Mouse (Mus musculus) intestine, embryonic 14.5 days (tissue): ENCODE results near the gene Sart3. TPM values are rescaled to one million over a fixed set of nuclear protein-coding genes. Genes with fewer than 3 reads are reported as not detected.
A peak's percentile ranks its signal among the peaks of the same experiment; 100 is the strongest.

Experiments used
- ATAC-seq: fragments of 200-750 bp; cut with Nextera tagmentation; replicated peaks from 2 replicates; pipeline ENCODE4 v1.8.0; 2017; ENCODE audit warnings: low read depth, moderate number of reproducible peaks, moderate TSS enrichment, moderate library complexity; ENCODE audit not compliant: low FRiP score, low TSS enrichment
- DNase-seq: peaks from one replicate; pipeline ENCODE4 v3.0.0-alpha.2; 2018; ENCODE audit warnings: low spot score
- H3K27ac ChIP-seq: fragments of 300-500 bp; sonication (generic); 2 replicates; pipeline ENCODE4 v1.5.1; 2014; ENCODE audit warnings: low read depth, mild to moderate bottlenecking, control low read depth
- H3K27me3 ChIP-seq: fragments of 300-500 bp; sonication (generic); replicated peaks from 2 replicates; pipeline ENCODE4 v1.6.1; 2014; ENCODE audit warnings: low read length, control low read depth; ENCODE audit not compliant: control insufficient read depth, insufficient read depth
- H3K36me3 ChIP-seq: fragments of 300-500 bp; sonication (generic); 2 replicates; pipeline ENCODE4 v1.6.1; 2014; ENCODE audit warnings: low read length, control low read depth; ENCODE audit not compliant: control insufficient read depth, insufficient read depth
- H3K4me1 ChIP-seq: fragments of 300-500 bp; sonication (generic); replicated peaks from 2 replicates; pipeline ENCODE4 v1.6.1; 2014; ENCODE audit warnings: low read length, control low read depth, mixed read lengths; ENCODE audit not compliant: control insufficient read depth, insufficient read depth
- H3K4me2 ChIP-seq: fragments of 300-500 bp; sonication (generic); 2 replicates; pipeline ENCODE4 v1.6.1; 2014; ENCODE audit warnings: low read length
- H3K4me3 ChIP-seq: fragments of 300-500 bp; sonication (generic); 2 replicates; pipeline ENCODE4 v1.5.1; 2014; ENCODE audit warnings: low read depth, low read length, control low read depth, mixed read lengths
- H3K9ac ChIP-seq: fragments of 300-500 bp; sonication (generic); 2 replicates; pipeline ENCODE4 v1.6.1; 2014; ENCODE audit warnings: mild to moderate bottlenecking, low read length
- H3K9me3 ChIP-seq: fragments of 300-500 bp; sonication (generic); 2 replicates; pipeline ENCODE4 v1.6.1; 2016; ENCODE audit warnings: low read length, control low read depth; ENCODE audit not compliant: control insufficient read depth
- WGBS: fragments of 180-500 bp; shearing (Covaris S2); extraction: QIAGEN DNeasy Blood & Tissue Kit; methylation state at CpG from one replicate; pipeline ENCODE4 v1.1.7; 2014; 5-methylcytosine and 5-hydroxymethylcytosine counted together
- polyA plus RNA-seq: library from polyadenylated mRNA; unstranded; fragments of >200 nt; fragmentation: Nextera tagmentation; extraction: Ambion mirVana; gene quantifications from 2 replicates; pipeline ENCODE4 v1.2.1, GENCODE M21; 2014

Sart3 gene
- polyA plus RNA-seq, 1 experiment from 2014 or later = 46.3 TPM

DNA sequence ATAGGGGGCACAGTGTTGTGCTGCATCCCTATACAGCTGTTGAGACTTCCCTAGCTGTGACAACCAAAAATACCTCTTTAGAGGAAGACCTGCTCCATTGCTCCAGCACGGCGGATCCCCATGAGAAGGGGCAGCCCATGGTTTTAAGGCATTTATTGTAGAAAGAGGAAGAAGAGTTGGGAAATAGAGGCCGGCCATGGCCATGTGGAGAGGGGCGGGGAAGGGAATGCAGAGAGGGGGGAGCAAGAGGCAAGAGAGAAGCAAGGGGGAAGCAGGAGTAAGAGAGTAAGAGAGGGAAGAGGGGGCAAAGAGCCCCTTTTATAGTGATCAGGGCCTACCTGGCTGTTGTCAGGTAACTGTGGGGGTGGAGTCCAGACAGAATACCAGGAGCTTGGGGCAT lies 37.8 kb upstream of the Sart3 start:
- 92% methylated on average over 4 of the region's 4 CpGs for WGBS
- Histone ChIP-seq H3K9me3 (peaks cover 7% of the 10 kb centered on the region; the same call in 1 of the 2 replicates), H3K4me1 (peaks cover 15% of the 10 kb centered on the region), H3K27ac (no peak overlapping the region), H3K36me3 (no peaks in the 10 kb centered on the region), H3K4me2 (no peak overlapping the region), H3K9ac (no peak overlapping the region), H3K27me3 (no peaks in the 10 kb centered on the region; the same call in 1 of the 2 replicates), H3K4me3 (no peak overlapping the region)
- ATAC-seq = no peak
- DNase-seq = no peak

DNA sequence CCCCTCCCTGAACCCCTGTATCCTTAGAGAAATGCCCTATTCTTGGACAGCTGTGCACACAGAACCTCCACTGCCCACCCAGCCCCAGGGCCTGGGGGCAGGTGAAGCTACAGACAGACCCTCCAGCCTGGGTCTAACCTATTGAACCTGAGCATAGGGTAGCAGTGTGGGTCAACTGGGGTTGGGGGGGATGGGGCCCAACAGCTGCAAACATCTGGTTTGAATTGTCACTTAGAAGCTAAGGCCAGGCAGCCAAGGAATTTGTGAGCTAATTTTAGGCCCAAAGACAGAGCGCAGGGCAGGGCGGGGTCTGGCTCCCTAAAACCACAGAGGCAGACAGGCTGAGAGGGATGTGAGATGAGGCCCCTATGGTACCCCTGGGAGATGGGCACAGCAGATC lies 35.9 kb upstream of the Sart3 start:
- H3K36me3 ChIP-seq = no peaks in the 10 kb centered on the region
- no peak for ATAC-seq
- H3K27me3 ChIP-seq = no peaks in the 10 kb centered on the region
- H3K4me3 ChIP-seq = no peak overlapping the region
- 51% methylated on average over 2 of the region's 2 CpGs for WGBS
- H3K4me2 ChIP-seq = no peak overlapping the region
- no peak for DNase-seq
- H3K9ac ChIP-seq = no peak overlapping the region
- peak overlapping the region; percentile 43; the same call in 1 of the 2 replicates for H3K27ac ChIP-seq
- peaks cover 7% of the 10 kb centered on the region; the same call in 1 of the 2 replicates for H3K9me3 ChIP-seq
- peaks cover 15% of the 10 kb centered on the region for H3K4me1 ChIP-seq

DNA sequence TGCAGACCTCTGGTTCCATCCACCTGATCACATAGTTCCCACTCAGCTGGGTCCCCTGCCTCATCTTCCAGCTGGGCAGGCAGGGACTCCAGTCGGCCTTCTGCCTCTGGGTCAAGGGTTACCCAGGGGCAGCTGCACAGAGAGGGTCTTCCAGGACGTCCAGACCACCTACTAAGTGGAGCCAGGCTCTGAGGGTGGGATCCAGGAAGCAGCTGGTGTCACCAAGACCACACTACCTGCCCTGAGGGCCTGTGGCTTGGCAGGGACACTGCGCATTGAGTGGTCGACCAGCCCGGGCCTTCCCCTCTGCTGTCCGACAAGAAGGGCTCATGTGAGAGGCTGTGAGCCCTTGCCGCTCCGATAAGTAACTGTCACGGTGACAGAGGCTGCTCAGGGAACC lies 35.4 kb upstream of the Sart3 start:
- Histone ChIP-seq H3K4me2 (no peak overlapping the region), H3K36me3 (no peaks in the 10 kb centered on the region), H3K9ac (no peak overlapping the region), H3K27me3 (no peaks in the 10 kb centered on the region), H3K4me3 (no peak overlapping the region), H3K4me1 (peaks cover 15% of the 10 kb centered on the region), H3K9me3 (peaks cover 7% of the 10 kb centered on the region; the same call in 1 of the 2 replicates), H3K27ac (peak overlapping the region; percentile 43)
- DNase-seq (no peak), ATAC-seq (no peak)
- 50% methylated on average over 9 of the region's 9 CpGs for WGBS

DNA sequence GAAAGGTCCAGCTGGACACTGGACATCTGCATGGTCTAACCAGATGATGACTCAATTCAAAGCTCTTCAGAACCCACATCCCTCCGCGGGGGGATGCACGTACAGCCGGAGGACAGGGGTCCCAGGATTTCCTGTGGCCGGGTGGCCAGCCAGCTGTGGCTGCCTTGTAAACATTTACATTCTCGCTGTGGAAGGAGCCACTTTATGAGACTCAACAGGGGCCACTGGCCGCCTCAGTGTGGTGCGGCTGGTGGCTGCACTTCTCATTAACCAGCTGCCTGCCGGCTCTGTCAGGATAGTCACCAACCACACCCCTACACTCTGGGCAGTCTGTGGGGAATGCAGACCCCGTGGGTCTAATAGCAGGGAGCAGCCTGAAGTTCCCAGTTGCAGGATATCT lies 34.1 kb upstream of the Sart3 start:
- H3K4me3 ChIP-seq = no peak overlapping the region
- no peaks in the 10 kb centered on the region for H3K27me3 ChIP-seq
- H3K4me2 ChIP-seq = 0 out of 2 replicates have a peak overlapping the region, but pooled peaks have one; percentile 4
- no peaks in the 10 kb centered on the region for H3K36me3 ChIP-seq
- H3K9ac ChIP-seq = no peak overlapping the region
- ATAC-seq = peak; percentile 68; the same call in 1 of the 2 replicates
- peak overlapping the region; percentile 54; the same call in 1 of the 2 replicates for H3K27ac ChIP-seq
- H3K9me3 ChIP-seq = peaks cover 5% of the 10 kb centered on the region; the same call in 1 of the 2 replicates
- peaks cover 15% of the 10 kb centered on the region for H3K4me1 ChIP-seq
- DNase-seq = no peak
- WGBS = 12% methylated on average over 10 of the region's 10 CpGs

- DNase-seq (no peak), ATAC-seq (no peak)
- Histone ChIP-seq H3K9ac (no peak overlapping the region), H3K27me3 (no peaks in the 10 kb centered on the region), H3K27ac (no peak overlapping the region), H3K4me1 (peaks cover 20% of the 10 kb centered on the region), H3K36me3 (no peaks in the 10 kb centered on the region), H3K4me3 (no peak overlapping the region), H3K9me3 (no peaks in the 10 kb centered on the region), H3K4me2 (no peak overlapping the region)
- 80% methylated on average over 9 of the region's 9 CpGs for WGBS
Observed at GRCm38 (mm10) chr5:113805301-113805700, 33.0 kb upstream of the Sart3 start.

DNA sequence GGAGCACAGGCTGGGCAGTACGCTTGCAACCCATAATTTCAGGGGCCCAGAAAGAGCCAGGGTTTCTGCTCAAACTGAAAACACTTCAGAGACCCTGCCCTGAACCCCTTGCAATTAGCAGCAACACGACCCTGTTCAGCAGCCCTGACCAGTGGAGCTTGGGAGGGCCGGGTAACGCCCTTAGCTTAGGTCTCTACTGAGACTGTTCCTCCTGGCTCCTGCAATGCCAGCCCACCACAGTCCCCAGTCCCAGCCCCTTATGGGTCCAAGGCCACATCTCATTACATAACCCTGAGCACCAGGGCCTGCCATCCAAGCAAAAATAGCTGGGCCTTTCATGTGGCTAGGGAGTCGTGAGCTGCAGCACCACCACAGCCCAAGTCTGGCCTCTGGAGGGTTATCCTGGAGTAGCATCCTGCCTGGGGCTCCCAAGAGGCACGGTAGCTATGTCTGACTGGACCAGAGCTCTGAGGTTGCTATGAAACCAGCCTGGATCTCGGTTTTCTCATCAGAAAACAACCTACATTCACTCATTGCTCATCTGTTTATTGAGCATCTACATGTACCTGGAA lies 32.2 kb upstream of the Sart3 start:
- Histone ChIP-seq H3K36me3 (no peaks in the 10 kb centered on the region), H3K4me1 (peaks cover 20% of the 10 kb centered on the region), H3K4me3 (no peak overlapping the region), H3K9me3 (no peaks in the 10 kb centered on the region), H3K27ac (no peak overlapping the region), H3K27me3 (no peaks in the 10 kb centered on the region), H3K9ac (no peak overlapping the region), H3K4me2 (no peak overlapping the region)
- WGBS = 57% methylated on average over 7 of the region's 7 CpGs
- DNase-seq = no peak
- no peak for ATAC-seq

- ATAC-seq (peak; percentile 87), DNase-seq (peak; percentile 87)
- WGBS = under 1% methylated on average over 11 of the region's 11 CpGs
- Histone ChIP-seq H3K27me3 (no peaks in the 10 kb centered on the region), H3K36me3 (peaks cover under 1% of the 10 kb centered on the region; the same call in 1 of the 2 replicates), H3K9me3 (no peaks in the 10 kb centered on the region), H3K4me1 (peaks cover 34% of the 10 kb centered on the region), H3K4me2 (peak within 1 kb of the TSS; percentile 69), H3K4me3 (peak within 1 kb of the TSS; percentile 53), H3K9ac (peak within 1 kb of the TSS; percentile 49), H3K27ac (peak within 1 kb of the TSS; percentile 82)
Observed at GRCm38 (mm10) chr5:113800280-113800679, 28.0 kb upstream of the Sart3 start, which contains the start of gene Tmem119. Tmem119 (minus strand) TSS chr5:113800516.

DNA sequence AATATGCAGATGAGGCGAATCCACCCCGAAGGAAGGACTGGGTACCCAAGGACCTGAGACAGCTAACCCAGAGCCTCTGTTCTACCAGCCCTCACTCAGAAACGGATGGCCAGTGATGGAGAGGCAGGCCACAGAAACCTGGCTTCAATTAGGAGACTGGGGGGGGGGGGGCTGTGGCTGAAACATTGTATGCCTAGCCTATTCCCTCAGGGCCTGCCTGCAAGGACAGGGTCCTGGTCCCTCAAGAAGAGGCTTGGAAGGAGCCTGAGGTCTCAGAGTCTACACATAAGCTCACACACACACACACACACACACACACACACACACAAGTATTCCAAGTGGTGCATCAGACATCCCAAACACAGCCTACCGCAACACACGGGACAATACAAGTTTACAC lies 27.4 kb upstream of the Sart3 start:
- 0 out of 2 replicates have a peak, but pooled peaks have one; percentile 2 for ATAC-seq

GRCm38 (mm10) chr5:113798525-113798924 lies 26.2 kb upstream of the Sart3 start:
- Histone ChIP-seq H3K27me3 (no peaks in the 10 kb centered on the region), H3K4me3 (peak overlapping the region; percentile 53), H3K36me3 (peaks cover 18% of the 10 kb centered on the region), H3K4me2 (peak overlapping the region; percentile 69), H3K9ac (peak overlapping the region; percentile 42), H3K9me3 (no peaks in the 10 kb centered on the region), H3K27ac (0 out of 2 replicates have a peak overlapping the region, but pooled peaks have one; percentile 73), H3K4me1 (peaks cover 34% of the 10 kb centered on the region)
- DNase-seq = no peak
- WGBS = 63% methylated on average over 9 of the region's 9 CpGs
- ATAC-seq = no peak

More for the DNA sequence above, 27.4 kb upstream of the Sart3 start:
- no peaks in the 10 kb centered on the region for H3K27me3 ChIP-seq
- H3K4me1 ChIP-seq = peaks cover 34% of the 10 kb centered on the region
- no peaks in the 10 kb centered on the region for H3K9me3 ChIP-seq
- WGBS = 27% methylated on average over 5 of the region's 5 CpGs
- H3K27ac ChIP-seq = peak overlapping the region; percentile 82
- H3K4me3 ChIP-seq = peak overlapping the region; percentile 53
- H3K4me2 ChIP-seq = peak overlapping the region; percentile 69
- no peak for DNase-seq
- peak overlapping the region; percentile 49 for H3K9ac ChIP-seq
- H3K36me3 ChIP-seq = peaks cover 6% of the 10 kb centered on the region
